Mouse (Mus musculus) G1E (cell line): Measurements from ENCODE around the gene Prrc2a. TPM values are rescaled to one million over a fixed set of nuclear protein-coding genes. Genes with fewer than 3 reads are reported as not detected.

Experiments
- ATAC-seq: 2 replicates; pipeline ENCODE4 v1.8.0; 2016; ENCODE audit warnings: mild to moderate bottlenecking; ENCODE audit not compliant: insufficient number of reproducible peaks, poor library complexity, low FRiP score, severe bottlenecking; ENCODE audit errors: extremely low read depth
- DNase-seq: peaks from one replicate; pipeline ENCODE4 v3.0.0; 2012; ENCODE audit warnings: low spot score
- H3K27me3 ChIP-seq: 2 replicates; pipeline ENCODE4 v1.6.1; 2012; ENCODE audit warnings: mild to moderate bottlenecking, low read length, inconsistent platforms; ENCODE audit not compliant: insufficient read depth
- H3K36me3 ChIP-seq: replicated peaks from 2 replicates; pipeline ENCODE3; 2012; ENCODE audit warnings: mild to moderate bottlenecking, inconsistent platforms
- H3K4me1 ChIP-seq: 2 replicates; pipeline ENCODE4 v1.6.1; 2012; ENCODE audit warnings: low read depth, low read length, inconsistent platforms, mixed read lengths; ENCODE audit not compliant: insufficient read depth
- H3K4me3 ChIP-seq: 2 replicates; pipeline ENCODE4 v1.5.1; 2012; ENCODE audit warnings: low read depth, mild to moderate bottlenecking, inconsistent platforms, low read length, moderate library complexity, mixed read lengths
- H3K9me3 ChIP-seq: replicated peaks from 2 replicates; pipeline ENCODE4 v1.6.1; 2012; ENCODE audit warnings: inconsistent platforms
- CTCF ChIP-seq: IDR thresholded peaks from 2 replicates; pipeline ENCODE4 v1.5.1; 2012; ENCODE audit warnings: low read depth, low read length, inconsistent platforms, mixed read lengths
- GATA1 ChIP-seq: IDR thresholded peaks from 2 replicates; pipeline ENCODE4 v1.6.1; 2012; ENCODE audit warnings: borderline replicate concordance, low read length, inconsistent platforms, mixed read lengths
- GATA2 ChIP-seq: IDR thresholded peaks from 2 replicates; pipeline ENCODE4 v1.6.1; 2012; ENCODE audit warnings: low read depth, low read length, inconsistent platforms, borderline replicate concordance
- POLR2AphosphoS5 ChIP-seq: IDR thresholded peaks from 2 replicates; pipeline ENCODE4 v1.6.1; 2012; ENCODE audit warnings: low read depth, low read length, inconsistent platforms; ENCODE audit not compliant: insufficient replicate concordance
- TAL1 ChIP-seq: conservative IDR thresholded peaks from 2 replicates; pipeline ENCODE4 v1.6.1; 2012; ENCODE audit warnings: low read depth, low read length, inconsistent platforms, mixed read lengths
- polyA plus RNA-seq: library from polyadenylated mRNA; stranded (reverse); fragments of >175 nt; gene quantifications from 2 replicates; pipeline ENCODE4 v1.2.3, GENCODE M21; 2012
- total RNA-seq, 2 experiments: library from RNA; stranded (forward) in 1 of 2; stranded (reverse) in 1 of 2; fragments of 200-1000 nt in 1 of 2; fragments of >200 nt in 1 of 2; fragmentation: Nextera tagmentation in 1 of 2; gene quantifications; 2 replicates each; pipeline ENCODE4 v1.2.3; 2014 to 2017

Prrc2a gene
- total and polyA plus RNA-seq, 3 experiments = 35.3 to 1,682 (median 773) TPM

- DNase-seq (no peak), ATAC-seq (no peak)
- TF ChIP-seq TAL1 = no peak
- no peak for TF ChIP-seq CTCF
- Histone ChIP-seq H3K36me3 (peaks cover 98% of the 10 kb centered on the region), H3K27me3 (no peaks in the 10 kb centered on the region), H3K9me3 (no peaks in the 10 kb centered on the region), H3K4me3 (no peak overlapping the region), H3K4me1 (peaks cover 52% of the 10 kb centered on the region)
Observed at GRCm38 (mm10) chr17:35154616-35155015, 10.1 kb downstream of the Prrc2a start.

GRCm38 (mm10) chr17:35153931-35154330, 10.8 kb downstream of the Prrc2a start:
- peaks cover 98% of the 10 kb centered on the region for H3K36me3 ChIP-seq
- no peak overlapping the region for H3K4me3 ChIP-seq
- DNase-seq (no peak), ATAC-seq (no peak)
- TF ChIP-seq TAL1 (no peak), GATA1 (no peak), POLR2AphosphoS5 (no peak), CTCF (no peak), GATA2 (no peak)
- peaks cover 47% of the 10 kb centered on the region for H3K4me1 ChIP-seq
- no peaks in the 10 kb centered on the region for H3K27me3 ChIP-seq
- H3K9me3 ChIP-seq = no peaks in the 10 kb centered on the region

GRCm38 (mm10) chr17:35153077-35153476, 11.6 kb downstream of the Prrc2a start:
- Histone ChIP-seq H3K27me3 (no peaks in the 10 kb centered on the region), H3K4me3 (no peak overlapping the region), H3K9me3 (no peaks in the 10 kb centered on the region), H3K4me1 (peaks cover 45% of the 10 kb centered on the region), H3K36me3 (peaks cover 98% of the 10 kb centered on the region)
- DNase-seq (no peak), ATAC-seq (no peak)
- TF ChIP-seq GATA1 (no peak), POLR2AphosphoS5 (no peak), GATA2 (no peak), TAL1 (no peak), CTCF (no peak)

GRCm38 (mm10) chr17:35152121-35152520, 12.6 kb downstream of the Prrc2a start:
- no peaks in the 10 kb centered on the region for H3K9me3 ChIP-seq
- peaks cover 98% of the 10 kb centered on the region for H3K36me3 ChIP-seq
- no peak for TF ChIP-seq GATA2
- TF ChIP-seq TAL1 = no peak
- no peak for TF ChIP-seq GATA1
- H3K4me3 ChIP-seq = no peak overlapping the region
- H3K27me3 ChIP-seq = no peaks in the 10 kb centered on the region
- H3K4me1 ChIP-seq = peaks cover 38% of the 10 kb centered on the region
- ATAC-seq (no peak), DNase-seq (no peak)

GRCm38 (mm10) chr17:35147922-35148639, 16.6 kb downstream of the Prrc2a start:
- H3K4me1 ChIP-seq = peaks cover 18% of the 10 kb centered on the region; the same call in 1 of the 2 replicates
- no peaks in the 10 kb centered on the region for H3K27me3 ChIP-seq
- H3K9me3 ChIP-seq = peaks cover 3% of the 10 kb centered on the region
- no peak overlapping the region for H3K4me3 ChIP-seq
- ATAC-seq (no peak; the same call in 1 of the 2 replicates), DNase-seq (no peak)
- TF ChIP-seq GATA1 = no peak
- TF ChIP-seq POLR2AphosphoS5 = peak; percentile 68; the same call in 1 of the 2 replicates
- H3K36me3 ChIP-seq = peaks cover 98% of the 10 kb centered on the region

GRCm38 (mm10) chr17:35147348-35147747, 17.3 kb downstream of the Prrc2a start:
- ATAC-seq (no peak), DNase-seq (no peak)
- Histone ChIP-seq H3K36me3 (peaks cover 98% of the 10 kb centered on the region), H3K27me3 (no peaks in the 10 kb centered on the region), H3K9me3 (peaks cover 3% of the 10 kb centered on the region), H3K4me3 (no peak overlapping the region), H3K4me1 (peaks cover 14% of the 10 kb centered on the region; the same call in 1 of the 2 replicates)
- TF ChIP-seq GATA1 = no peak
- no peak for TF ChIP-seq GATA2
- TF ChIP-seq CTCF = no peak
- TF ChIP-seq TAL1 = no peak
- TF ChIP-seq POLR2AphosphoS5 = no peak; the same call in 1 of the 2 replicates

- H3K4me3 ChIP-seq = no peak overlapping the region
- H3K36me3 ChIP-seq = peaks cover 99% of the 10 kb centered on the region
- TF ChIP-seq POLR2AphosphoS5 = peak; percentile 89; the same call in 1 of the 2 replicates
- TF ChIP-seq CTCF = no peak
- TF ChIP-seq TAL1 = no peak
- TF ChIP-seq GATA1 = no peak
- no peak for TF ChIP-seq GATA2
- no peaks in the 10 kb centered on the region for H3K27me3 ChIP-seq
- ATAC-seq (no peak), DNase-seq (no peak)
- H3K4me1 ChIP-seq = peaks cover 18% of the 10 kb centered on the region; the same call in 1 of the 2 replicates
- H3K9me3 ChIP-seq = peaks cover 3% of the 10 kb centered on the region
Observed at GRCm38 (mm10) chr17:35146139-35146538, 18.6 kb downstream of the Prrc2a start.
